10 mouse cellular contexts compared by ENCODE assay signal in the genomic region with DNA sequence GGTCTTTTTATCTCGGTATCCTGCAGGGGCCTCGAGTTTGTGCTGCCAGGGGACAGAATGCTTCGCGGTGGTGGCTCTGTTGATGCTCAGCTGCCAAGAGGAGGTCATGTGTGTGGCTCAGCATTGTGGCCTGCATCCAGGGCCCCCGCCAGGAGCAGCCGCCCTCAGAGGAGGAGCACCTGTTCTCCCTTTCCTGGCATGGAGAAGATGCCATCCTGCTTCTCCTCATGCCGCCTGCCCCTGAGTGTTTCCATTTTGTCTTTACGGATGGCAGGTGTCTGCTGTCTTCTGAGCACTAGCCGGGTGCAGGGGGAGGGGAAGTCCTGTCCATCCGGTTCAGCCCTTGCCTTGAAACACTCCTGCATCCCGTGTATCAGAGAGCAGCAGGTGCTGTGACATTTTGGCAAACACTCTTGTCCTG.
DNase-seq lines count a peak whose midpoint lies in the region; ATAC-seq and TF ChIP-seq lines count a peak whose summit lies in the region.
"Had no signal": no experiment of that assay in that cellular context is flagged by ENCODE, and none has a peak within 500 bp of the region (broad histone marks: within the 10 kb centered on the region; RNA-seq: fewer than 3 reads in every experiment).

No protein-coding gene starts in this region.

- WGBS in kidney, adult 2 months = 36% methylated on average over 11 of the region's 11 CpGs
- 24% methylated on average over 11 of the region's 11 CpGs for WGBS in hindbrain, embryonic 16.5 days
- 45% methylated on average over 11 of the region's 11 CpGs for WGBS in neural tube, embryonic 15.5 days

- H3K27me3 ChIP-seq in kidney, adult 2 months (replicated peaks; ENCODE audit: control insufficient read depth, insufficient read depth, low read length) = no peaks in the 10 kb centered on the region; the same call in 1 of the 2 replicates
- no peaks in the 10 kb centered on the region for H3K27me3 ChIP-seq in hindbrain, embryonic 16.5 days (replicated peaks; ENCODE audit: control insufficient read depth, insufficient read depth, low read length)
- H3K27me3 ChIP-seq in neural tube, embryonic 15.5 days (replicated peaks) = no peaks in the 10 kb centered on the region
- H3K27me3 ChIP-seq: embryonic facial prominence, embryonic 12.5 days; liver, embryonic 12.5 days; stomach, embryonic 15.5 days had no signal

- no peak overlapping the region for H3K27ac ChIP-seq in kidney, adult 2 months (ENCODE audit: insufficient read depth, low read depth, low read length)
- H3K27ac ChIP-seq in hindbrain, embryonic 16.5 days (ENCODE audit: low read depth, low read length) = peak overlapping the region; percentile 51
- H3K27ac ChIP-seq in neural tube, embryonic 15.5 days (replicated peaks) = no peak overlapping the region
- H3K27ac ChIP-seq: embryonic facial prominence, embryonic 12.5 days; liver, embryonic 12.5 days; stomach, embryonic 15.5 days had no signal

- H3K36me3 ChIP-seq in kidney, adult 2 months (ENCODE audit: control insufficient read depth, insufficient read depth, low read length) = no peaks in the 10 kb centered on the region
- H3K36me3 ChIP-seq in hindbrain, embryonic 16.5 days (ENCODE audit: control insufficient read depth, insufficient read depth, low read length) = no peaks in the 10 kb centered on the region
- H3K36me3 ChIP-seq in neural tube, embryonic 15.5 days = no peaks in the 10 kb centered on the region
- H3K36me3 ChIP-seq: embryonic facial prominence, embryonic 12.5 days; liver, embryonic 12.5 days; stomach, embryonic 15.5 days had no signal

- H3K4me2 ChIP-seq in hindbrain, embryonic 16.5 days (ENCODE audit: low read length) = peak overlapping the region; percentile 44
- H3K4me2 ChIP-seq in neural tube, embryonic 15.5 days = peak overlapping the region; percentile 25
- H3K4me2 ChIP-seq: embryonic facial prominence, embryonic 12.5 days; liver, embryonic 12.5 days; stomach, embryonic 15.5 days had no signal

- ATAC-seq in hindbrain, embryonic 16.5 days = peak; percentile 96
- peak; percentile 55; the same call in 1 of the 2 replicates for ATAC-seq in neural tube, embryonic 15.5 days (ENCODE audit: low FRiP score)
- ATAC-seq: liver, embryonic 12.5 days had no signal

- H3K4me1 ChIP-seq in kidney, adult 2 months (ENCODE audit: control insufficient read depth, insufficient read depth, low read length) = no peaks in the 10 kb centered on the region
- peaks cover 10% of the 10 kb centered on the region; the same call in 1 of the 2 replicates for H3K4me1 ChIP-seq in hindbrain, embryonic 16.5 days (ENCODE audit: control insufficient read depth, insufficient read depth, low read depth, low read length)
- no peaks in the 10 kb centered on the region for H3K4me1 ChIP-seq in neural tube, embryonic 15.5 days
- H3K4me1 ChIP-seq: embryonic facial prominence, embryonic 12.5 days; liver, embryonic 12.5 days; stomach, embryonic 15.5 days had no signal

- no peak overlapping the region for H3K4me3 ChIP-seq in kidney, adult 2 months (ENCODE audit: insufficient read depth, low read depth, low read length)
- H3K4me3 ChIP-seq in hindbrain, embryonic 16.5 days (ENCODE audit: low read length) = peak overlapping the region; percentile 14
- H3K4me3 ChIP-seq in neural tube, embryonic 15.5 days (replicated peaks) = no peak overlapping the region
- H3K4me3 ChIP-seq: embryonic facial prominence, embryonic 12.5 days; liver, embryonic 12.5 days; stomach, embryonic 15.5 days had no signal

- no peaks in the 10 kb centered on the region for H3K9me3 ChIP-seq in hindbrain, embryonic 16.5 days (ENCODE audit: control insufficient read depth, low read length)
- H3K9me3 ChIP-seq in neural tube, embryonic 15.5 days (replicated peaks) = no peaks in the 10 kb centered on the region
- H3K9me3 ChIP-seq: embryonic facial prominence, embryonic 12.5 days; liver, embryonic 12.5 days; stomach, embryonic 15.5 days had no signal

- H3K9ac ChIP-seq in hindbrain, embryonic 16.5 days (ENCODE audit: low read depth, low read length) = peak overlapping the region; percentile 41
- no peak overlapping the region for H3K9ac ChIP-seq in neural tube, embryonic 15.5 days (replicated peaks)
- H3K9ac ChIP-seq: embryonic facial prominence, embryonic 12.5 days; liver, embryonic 12.5 days; stomach, embryonic 15.5 days had no signal

- no peak for TF ChIP-seq CTCF in kidney, adult 2 months (conservative IDR thresholded peaks at IDR 0.05; ENCODE audit: insufficient read depth, insufficient read length, low read depth, low read length)

- peak; percentile 15 to 33 for DNase-seq in kidney, postnatal 4 days
- no peak for DNase-seq in kidney, adult 2 months
- DNase-seq in cerebellum, adult 9-10 months = peak; percentile 100
- no peak for DNase-seq in thymus, postnatal 14 days
- DNase-seq in yolk sac, embryonic 10.5 days (ENCODE audit: low spot score) = no peak

- no peak for TF ChIP-seq POLR2A in kidney, adult 2 months (IDR thresholded peaks at IDR 0.05; ENCODE audit: low read depth, low read length)

Comparison
In these comparisons a context has a peak if more than half of its experiments do, and no peak if none do; other contexts are left out.
1. DNase-seq: peak in kidney, postnatal 4 days (2 of 2) and cerebellum, adult 9-10 months (single experiment); none in kidney, adult 2 months (single experiment), thymus, postnatal 14 days (single experiment) and yolk sac, embryonic 10.5 days (single experiment).